Mouse (Mus musculus): ENCODE data around the gene Crocc2. TPM values are rescaled to one million over a fixed set of nuclear protein-coding genes. Genes with fewer than 3 reads are reported as not detected.

Crocc2 gene
- polyA plus RNA-seq, 1 experiment from 2014 or later: 0.38 TPM

GRCm38 (mm10) chr1:93227303-93227975 lies 58.9 kb downstream of the Crocc2 start:
- ATAC-seq (ENCODE audit: low FRiP score): 0 out of 2 replicates have a peak, but pooled peaks have one; percentile 23
- 67% methylated on average over 7 of the region's 7 CpGs for WGBS
- H3K27ac ChIP-seq: no peak overlapping the region

GRCm38 (mm10) chr1:93227976-93228365 lies 59.4 kb downstream of the Crocc2 start:
- peaks cover 23% of the 10 kb centered on the region for H3K27me3 ChIP-seq
- H3K9me3 ChIP-seq: no peaks in the 10 kb centered on the region
- no peak overlapping the region for H3K27ac ChIP-seq
- peaks cover 32% of the 10 kb centered on the region for H3K4me1 ChIP-seq (replicated peaks)
- WGBS: 96% methylated on average over 7 of the region's 7 CpGs
- H3K9ac ChIP-seq: no peak overlapping the region
- H3K36me3 ChIP-seq: no peaks in the 10 kb centered on the region
- ATAC-seq (ENCODE audit: low FRiP score): no peak
- H3K4me3 ChIP-seq: no peak overlapping the region
- no peak overlapping the region for H3K4me2 ChIP-seq

More at GRCm38 (mm10) chr1:93227303-93227975, 58.9 kb downstream of the Crocc2 start:
- Histone ChIP-seq H3K4me2 (no peak overlapping the region), H3K9me3 (no peaks in the 10 kb centered on the region), H3K4me1 (replicated peaks) (peaks cover 32% of the 10 kb centered on the region), H3K4me3 (no peak overlapping the region), H3K9ac (no peak overlapping the region; the same call in 1 of the 2 replicates), H3K27me3 (peaks cover 22% of the 10 kb centered on the region), H3K36me3 (no peaks in the 10 kb centered on the region)

GRCm38 (mm10) chr1:93229221-93229620 lies 60.7 kb downstream of the Crocc2 start:
- Histone ChIP-seq H3K9me3 (no peaks in the 10 kb centered on the region), H3K27me3 (peaks cover 19% of the 10 kb centered on the region), H3K9ac (no peak overlapping the region), H3K36me3 (no peaks in the 10 kb centered on the region), H3K4me3 (no peak overlapping the region), H3K4me2 (no peak overlapping the region), H3K4me1 (replicated peaks) (peaks cover 23% of the 10 kb centered on the region), H3K27ac (no peak overlapping the region)
- ATAC-seq (ENCODE audit: low FRiP score): no peak
- WGBS: 79% methylated on average over 6 of the region's 6 CpGs

GRCm38 (mm10) chr1:93229626-93230025 lies 61.1 kb downstream of the Crocc2 start:
- Histone ChIP-seq H3K4me2 (no peak overlapping the region), H3K36me3 (no peaks in the 10 kb centered on the region), H3K4me3 (no peak overlapping the region), H3K9me3 (no peaks in the 10 kb centered on the region), H3K4me1 (replicated peaks) (peaks cover 23% of the 10 kb centered on the region), H3K27ac (no peak overlapping the region), H3K27me3 (peaks cover 20% of the 10 kb centered on the region), H3K9ac (no peak overlapping the region)
- ATAC-seq (ENCODE audit: low FRiP score): no peak
- WGBS: 78% methylated on average over 4 of the region's 4 CpGs

- H3K9me3 ChIP-seq: no peaks in the 10 kb centered on the region
- H3K9ac ChIP-seq: peak within 1 kb of the TSS; percentile 76
- ATAC-seq (ENCODE audit: low FRiP score): peak; percentile 86
- WGBS: under 1% methylated on average over 99 of the region's 100 CpGs
- no peak within 1 kb of the TSS; the same call in 1 of the 2 replicates for H3K27ac ChIP-seq
- peak within 1 kb of the TSS; percentile 100 for H3K4me2 ChIP-seq
- H3K4me1 ChIP-seq (replicated peaks): peaks cover 18% of the 10 kb centered on the region
- peaks cover 54% of the 10 kb centered on the region for H3K27me3 ChIP-seq
- peak within 1 kb of the TSS; percentile 58 for H3K4me3 ChIP-seq
- no peaks in the 10 kb centered on the region for H3K36me3 ChIP-seq
Observed at GRCm38 (mm10) chr1:93235576-93236544, 67.3 kb downstream of the Crocc2 start, which contains the start of gene Sned1. Gene Sned1 (plus strand): TSS chr1:93235841.

- no peaks in the 10 kb centered on the region for H3K36me3 ChIP-seq
- no peaks in the 10 kb centered on the region for H3K9me3 ChIP-seq
- ATAC-seq (ENCODE audit: low FRiP score): peak; percentile 19; the same call in 1 of the 2 replicates
- WGBS: 8% methylated on average over 3 of the region's 3 CpGs
- H3K4me2 ChIP-seq: peak overlapping the region; percentile 100
- peak overlapping the region; percentile 76 for H3K9ac ChIP-seq
- peaks cover 54% of the 10 kb centered on the region for H3K27me3 ChIP-seq
- H3K4me1 ChIP-seq (replicated peaks): peaks cover 18% of the 10 kb centered on the region
- H3K27ac ChIP-seq: no peak overlapping the region
- H3K4me3 ChIP-seq: peak overlapping the region; percentile 58
Observed at GRCm38 (mm10) chr1:93236545-93236924, 68.0 kb downstream of the Crocc2 start.

- 94% methylated on average over 10 of the region's 10 CpGs for WGBS
- H3K9me3 ChIP-seq: no peaks in the 10 kb centered on the region
- no peak overlapping the region; the same call in 1 of the 2 replicates for H3K4me3 ChIP-seq
- ATAC-seq (ENCODE audit: low FRiP score): no peak
- H3K27ac ChIP-seq: no peak overlapping the region
- H3K4me2 ChIP-seq: no peak overlapping the region
- H3K27me3 ChIP-seq: peaks cover 50% of the 10 kb centered on the region
- peaks cover 18% of the 10 kb centered on the region for H3K4me1 ChIP-seq (replicated peaks)
- H3K9ac ChIP-seq: no peak overlapping the region
- H3K36me3 ChIP-seq: no peaks in the 10 kb centered on the region
Observed at GRCm38 (mm10) chr1:93237676-93238075, 69.2 kb downstream of the Crocc2 start.

GRCm38 (mm10) chr1:93238201-93238600 lies 69.7 kb downstream of the Crocc2 start:
- 55% methylated on average over 4 of the region's 4 CpGs for WGBS
- no peak overlapping the region for H3K9ac ChIP-seq
- H3K4me1 ChIP-seq (replicated peaks): peaks cover 18% of the 10 kb centered on the region
- no peaks in the 10 kb centered on the region for H3K36me3 ChIP-seq
- H3K27ac ChIP-seq: no peak overlapping the region
- H3K9me3 ChIP-seq: no peaks in the 10 kb centered on the region
- H3K4me3 ChIP-seq: no peak overlapping the region; the same call in 1 of the 2 replicates
- no peak for ATAC-seq (ENCODE audit: low FRiP score)
- H3K27me3 ChIP-seq: peaks cover 50% of the 10 kb centered on the region
- H3K4me2 ChIP-seq: no peak overlapping the region

- H3K9ac ChIP-seq: no peak overlapping the region
- ATAC-seq (ENCODE audit: low FRiP score): no peak
- no peaks in the 10 kb centered on the region for H3K36me3 ChIP-seq
- no peak overlapping the region for H3K4me3 ChIP-seq
- H3K27ac ChIP-seq: no peak overlapping the region
- H3K4me2 ChIP-seq: no peak overlapping the region
- H3K27me3 ChIP-seq: no peaks in the 10 kb centered on the region
- 70% methylated on average over 2 of the region's 2 CpGs for WGBS
- H3K4me1 ChIP-seq (replicated peaks): no peaks in the 10 kb centered on the region
- H3K9me3 ChIP-seq: no peaks in the 10 kb centered on the region
Observed at GRCm38 (mm10) chr1:93245936-93246335, 77.4 kb downstream of the Crocc2 start.

GRCm38 (mm10) chr1:93252586-93252985 lies 84.1 kb downstream of the Crocc2 start:
- Histone ChIP-seq H3K9ac (no peak overlapping the region), H3K4me1 (replicated peaks) (no peaks in the 10 kb centered on the region)
- ATAC-seq (ENCODE audit: low FRiP score): no peak

GRCm38 (mm10) chr1:93255761-93256160 lies 87.2 kb downstream of the Crocc2 start:
- Histone ChIP-seq H3K9me3 (no peaks in the 10 kb centered on the region), H3K27ac (no peak overlapping the region), H3K4me3 (no peak overlapping the region), H3K4me1 (replicated peaks) (no peaks in the 10 kb centered on the region), H3K9ac (no peak overlapping the region), H3K36me3 (no peaks in the 10 kb centered on the region), H3K27me3 (no peaks in the 10 kb centered on the region), H3K4me2 (no peak overlapping the region)
- WGBS: 94% methylated on average over 7 of the region's 7 CpGs
- ATAC-seq (ENCODE audit: low FRiP score): no peak

More at GRCm38 (mm10) chr1:93252586-93252985, 84.1 kb downstream of the Crocc2 start:
- Histone ChIP-seq H3K36me3 (no peaks in the 10 kb centered on the region), H3K9me3 (no peaks in the 10 kb centered on the region), H3K27me3 (no peaks in the 10 kb centered on the region), H3K27ac (no peak overlapping the region), H3K4me2 (no peak overlapping the region), H3K4me3 (no peak overlapping the region)
- WGBS: 58% methylated on average over 2 of the region's 2 CpGs

- Histone ChIP-seq H3K4me1 (replicated peaks) (no peaks in the 10 kb centered on the region), H3K27ac (no peak overlapping the region), H3K4me2 (no peak overlapping the region), H3K27me3 (no peaks in the 10 kb centered on the region), H3K9ac (no peak overlapping the region), H3K9me3 (no peaks in the 10 kb centered on the region), H3K4me3 (no peak overlapping the region), H3K36me3 (no peaks in the 10 kb centered on the region)
- WGBS: 82% methylated on average over 1 of the region's 1 CpGs
- ATAC-seq (ENCODE audit: low FRiP score): no peak
Observed at GRCm38 (mm10) chr1:93257560-93257959, 89.0 kb downstream of the Crocc2 start.

Measured in hindbrain, embryonic 13.5 days (tissue).